Mouse (Mus musculus) G1E (cell line): ENCODE data around the gene Dpp8.
A peak's percentile ranks its signal among the peaks of the same experiment; 100 is the strongest.

ENCODE experiments used
- CTCF ChIP-seq: IDR thresholded peaks from 2 replicates; pipeline ENCODE4 v1.5.1; 2012; ENCODE audit warnings: low read depth, low read length, inconsistent platforms, mixed read lengths
- GATA1 ChIP-seq: IDR thresholded peaks from 2 replicates; pipeline ENCODE4 v1.6.1; 2012; ENCODE audit warnings: borderline replicate concordance, low read length, inconsistent platforms, mixed read lengths
- GATA2 ChIP-seq: IDR thresholded peaks from 2 replicates; pipeline ENCODE4 v1.6.1; 2012; ENCODE audit warnings: low read depth, low read length, inconsistent platforms, borderline replicate concordance
- TAL1 ChIP-seq: conservative IDR thresholded peaks from 2 replicates; pipeline ENCODE4 v1.6.1; 2012; ENCODE audit warnings: low read depth, low read length, inconsistent platforms, mixed read lengths

DNA sequence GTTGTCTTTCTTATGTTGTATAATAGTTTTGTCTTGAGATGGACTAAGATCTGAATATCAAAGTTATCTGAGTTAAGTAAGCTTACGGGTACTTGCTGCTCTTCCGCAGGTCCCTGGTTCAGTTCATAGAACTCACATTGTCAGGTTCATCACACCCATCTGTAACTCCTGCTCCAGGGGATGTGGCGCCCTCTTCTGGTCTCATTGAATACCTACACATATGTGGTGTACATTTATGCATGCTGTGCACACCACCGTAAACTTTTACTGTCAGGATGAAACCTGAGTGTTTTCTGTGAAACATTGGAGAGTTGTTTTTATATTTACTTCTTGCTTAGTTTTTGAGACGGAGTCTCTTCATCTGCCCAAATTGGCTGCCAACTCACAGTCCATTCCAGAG, 9.2 kb downstream of the Dpp8 start:
- 0 out of 2 replicates have a peak, but pooled peaks have one; percentile 11 for TF ChIP-seq CTCF
- no peak for TF ChIP-seq TAL1
- TF ChIP-seq GATA2, result no peak
- no peak for TF ChIP-seq GATA1
